In genomic region chr17:35165451-35166155, GRCm38 (mm10) we compare ENCODE assay signal across 8 mouse cellular contexts. TPM values are rescaled to one million over a fixed set of nuclear protein-coding genes. Genes with fewer than 3 reads are reported as not detected.
DNase-seq lines count a peak whose midpoint lies in the region; ATAC-seq and TF ChIP-seq lines count a peak whose summit lies in the region.

No protein-coding gene starts in this region.

- intact Hi-C loops in heart, adult 2 months (cut with DNase I): loop anchor here (2.0 kb wide), 1 partner anchor 71 kb away; no protein-coding TSS in a partner anchor
- intact Hi-C loops in heart, postnatal 10 days (cut with DNase I): loop anchor here (2.0 kb wide), 1 partner anchor 67 kb away; the partner anchor contains the start of gene Atp6v1g2
- intact Hi-C loops in left cerebral cortex, postnatal 36 days (cut with DNase I): loop anchor here (2.0 kb wide), 1 partner anchor 71 kb away; no protein-coding TSS in a partner anchor
- intact Hi-C loops in left cerebral cortex, postnatal 14 days (cut with DNase I): no loop called here

- 19% methylated on average over 12 of the region's 12 CpGs for WGBS in heart, adult 2 months
- 20% methylated on average over 12 of the region's 12 CpGs for WGBS in embryonic facial prominence, embryonic 15.5 days
- WGBS in liver, embryonic 13.5 days (ENCODE audit: insufficient replicate concordance): 28% methylated on average over 12 of the region's 12 CpGs

- TF ChIP-seq CTCF in heart, adult 2 months (IDR thresholded peaks at IDR 0.05): no peak

- peaks cover 18% of the 10 kb centered on the region for H3K36me3 ChIP-seq in heart, adult 2 months (ENCODE audit: control insufficient read depth, insufficient read depth, low read length)
- H3K36me3 ChIP-seq in embryonic facial prominence, embryonic 15.5 days: peaks cover 18% of the 10 kb centered on the region
- H3K36me3 ChIP-seq in liver, embryonic 13.5 days: peaks cover 25% of the 10 kb centered on the region

- ATAC-seq in embryonic facial prominence, embryonic 15.5 days (ENCODE audit: insufficient number of reproducible peaks, low FRiP score, low TSS enrichment, low read depth): no peak
- ATAC-seq in liver, embryonic 13.5 days (ENCODE audit: low read depth): peak; percentile 77

- H3K4me1 ChIP-seq in heart, adult 2 months (ENCODE audit: control insufficient read depth, insufficient read depth, low read length): peaks cover 14% of the 10 kb centered on the region
- H3K4me1 ChIP-seq in embryonic facial prominence, embryonic 15.5 days: peaks cover 35% of the 10 kb centered on the region
- peaks cover 42% of the 10 kb centered on the region for H3K4me1 ChIP-seq in liver, embryonic 13.5 days (replicated peaks)

- peak overlapping the region; percentile 99 for H3K27ac ChIP-seq in heart, adult 2 months
- H3K27ac ChIP-seq in embryonic facial prominence, embryonic 15.5 days (replicated peaks): peak overlapping the region; percentile 100
- H3K27ac ChIP-seq in liver, embryonic 13.5 days: peak overlapping the region; percentile 93

- H3K9me3 ChIP-seq in embryonic facial prominence, embryonic 15.5 days (replicated peaks): no peaks in the 10 kb centered on the region
- H3K9me3 ChIP-seq in liver, embryonic 13.5 days (replicated peaks): no peaks in the 10 kb centered on the region

- 0 out of 2 replicates have a peak overlapping the region, but pooled peaks have one; percentile 16 for H3K9ac ChIP-seq in heart, adult 2 months (ENCODE audit: low read depth, low read length)
- peak overlapping the region; percentile 44 for H3K9ac ChIP-seq in embryonic facial prominence, embryonic 15.5 days
- H3K9ac ChIP-seq in liver, embryonic 13.5 days: peak overlapping the region; percentile 58

- peaks cover 9% of the 10 kb centered on the region; the same call in 1 of the 2 replicates for H3K79me2 ChIP-seq in heart, adult 2 months (replicated peaks; ENCODE audit: control insufficient read depth, insufficient read depth, low read length)

- no peak for DNase-seq in heart, adult 2 months
- no peak for DNase-seq in heart, postnatal 10 days
- DNase-seq in A20 (ENCODE audit: low read depth, low spot score): peak; percentile 35
- DNase-seq in liver, embryonic 13.5 days: no peak
- no peak for DNase-seq in left cerebral cortex, postnatal 36 days (ENCODE audit: low spot score in 2 of 2)
- DNase-seq in ovary, postnatal 10 days (ENCODE audit: low spot score): no peak
- no peak for DNase-seq in left cerebral cortex, postnatal 14 days (ENCODE audit: low spot score in 2 of 2)

- peak overlapping the region; percentile 50 for H3K4me2 ChIP-seq in embryonic facial prominence, embryonic 15.5 days (replicated peaks)
- peak overlapping the region; percentile 90 for H3K4me2 ChIP-seq in liver, embryonic 13.5 days

- TF ChIP-seq POLR2A in heart, adult 2 months (IDR thresholded peaks at IDR 0.05; ENCODE audit: insufficient read depth, low read depth, low read length): no peak

- no peaks in the 10 kb centered on the region for H3K27me3 ChIP-seq in heart, adult 2 months (ENCODE audit: control insufficient read depth, insufficient read depth, low read length)
- no peaks in the 10 kb centered on the region for H3K27me3 ChIP-seq in embryonic facial prominence, embryonic 15.5 days
- H3K27me3 ChIP-seq in liver, embryonic 13.5 days: no peaks in the 10 kb centered on the region

- H3K4me3 ChIP-seq in heart, adult 2 months: peak overlapping the region; percentile 63
- H3K4me3 ChIP-seq in embryonic facial prominence, embryonic 15.5 days (replicated peaks): peak overlapping the region; percentile 100
- peak overlapping the region; percentile 97 for H3K4me3 ChIP-seq in liver, embryonic 13.5 days (replicated peaks)

- TF ChIP-seq EP300 in heart, adult 2 months (IDR thresholded peaks at IDR 0.05; ENCODE audit: insufficient read depth, low read depth, low read length): no peak

RNA-seq across cellular contexts. Expression of gene Prrc2a, which starts 0.9 kb away (rescaled TPM):
- 100 to 1,000 TPM; 132 to 139 TPM for total RNA-seq in heart, adult 2 months (2021)
- polyA plus RNA-seq in heart, adult 2 months (2012; rRNA removed): 183 and 197 TPM in 2 replicates
- 100 to 1,000 TPM; 195 to 211 TPM for total RNA-seq in heart, postnatal 10 days (2021)
- polyA plus RNA-seq in embryonic facial prominence, embryonic 15.5 days (2015; fragmentation: Nextera tagmentation; extraction: Ambion mirVana): 179 and 198 TPM in 2 replicates
- polyA plus RNA-seq in liver, embryonic 13.5 days (2015; fragmentation: Nextera tagmentation; extraction: Ambion mirVana): 45.1 and 51.5 TPM in 2 replicates
- 100 to 1,000 TPM; 261 to 307 TPM for total RNA-seq in left cerebral cortex, postnatal 36 days (2021)
- 100 to 1,000 TPM; 272 to 274 TPM for total RNA-seq in left cerebral cortex, postnatal 14 days (2021)

RNA-seq across cellular contexts. Expression of gene Aif1, which starts 10.3 kb away (rescaled TPM):
- 1 to 10 TPM; 2.9 to 3.9 TPM for total RNA-seq in heart, adult 2 months (2021)
- 1.5 and 2.0 TPM in 2 replicates for polyA plus RNA-seq in heart, adult 2 months (2012; rRNA removed)
- total RNA-seq in heart, postnatal 10 days (2021): 1 to 10 TPM; 2.9 to 4.6 TPM
- 15.5 and 17.5 TPM in 2 replicates for polyA plus RNA-seq in embryonic facial prominence, embryonic 15.5 days (2015; fragmentation: Nextera tagmentation; extraction: Ambion mirVana)
- 17.4 and 18.5 TPM in 2 replicates for polyA plus RNA-seq in liver, embryonic 13.5 days (2015; fragmentation: Nextera tagmentation; extraction: Ambion mirVana)
- 10 to 100 TPM in 1 of 2 experiments, 1 to 10 TPM in 1; 9.1 to 13.0 TPM for total RNA-seq in left cerebral cortex, postnatal 36 days (2021)
- total RNA-seq in left cerebral cortex, postnatal 14 days (2021): 10 to 100 TPM; 10.6 to 12.3 TPM

RNA-seq across cellular contexts. Expression of gene Lst1, which starts 22.6 kb away (rescaled TPM):
- total RNA-seq in heart, adult 2 months (2021): 1 to 10 TPM; 4.1 to 4.5 TPM
- polyA plus RNA-seq in heart, adult 2 months (2012; rRNA removed): 7.2 and 11.3 TPM in 2 replicates
- 1 to 10 TPM; 2.8 to 4.5 TPM for total RNA-seq in heart, postnatal 10 days (2021)
- 27.2 and 27.4 TPM in 2 replicates for polyA plus RNA-seq in embryonic facial prominence, embryonic 15.5 days (2015; fragmentation: Nextera tagmentation; extraction: Ambion mirVana)
- polyA plus RNA-seq in liver, embryonic 13.5 days (2015; fragmentation: Nextera tagmentation; extraction: Ambion mirVana): 21.6 and 29.0 TPM in 2 replicates
- total RNA-seq in left cerebral cortex, postnatal 36 days (2021): 1 to 10 TPM; 8.6 to 9.9 TPM
- total RNA-seq in left cerebral cortex, postnatal 14 days (2021): 1 to 10 TPM; 5.8 to 7.8 TPM

RNA-seq across cellular contexts. Expression of gene Ltb, which starts 28.6 kb away (rescaled TPM):
- 1 to 10 TPM; 1.3 TPM for total RNA-seq in heart, adult 2 months (2021)
- 2.0 and 5.2 TPM in 2 replicates for polyA plus RNA-seq in heart, adult 2 months (2012; rRNA removed)
- 1 to 10 TPM in 1 of 2 experiments, under 1 TPM in 1; 0.94 to 1.2 TPM for total RNA-seq in heart, postnatal 10 days (2021)
- polyA plus RNA-seq in embryonic facial prominence, embryonic 15.5 days (2015; fragmentation: Nextera tagmentation; extraction: Ambion mirVana): 2.3 and 2.9 TPM in 2 replicates
- polyA plus RNA-seq in liver, embryonic 13.5 days (2015; fragmentation: Nextera tagmentation; extraction: Ambion mirVana): 0.53 and 0.80 TPM in 2 replicates
- 1 to 10 TPM; 1.1 to 1.3 TPM for total RNA-seq in left cerebral cortex, postnatal 36 days (2021)
- 1 to 10 TPM in 1 of 2 experiments, under 1 TPM in 1; 0.55 to 1.0 TPM for total RNA-seq in left cerebral cortex, postnatal 14 days (2021)

RNA-seq across cellular contexts. Expression of gene Bag6, which starts 30.6 kb away (rescaled TPM):
- total RNA-seq in heart, adult 2 months (2021): 100 to 1,000 TPM; 216 to 252 TPM
- polyA plus RNA-seq in heart, adult 2 months (2012; rRNA removed): 140 and 150 TPM in 2 replicates
- 100 to 1,000 TPM; 285 to 291 TPM for total RNA-seq in heart, postnatal 10 days (2021)
- 57.8 TPM in 2 replicates for polyA plus RNA-seq in embryonic facial prominence, embryonic 15.5 days (2015; fragmentation: Nextera tagmentation; extraction: Ambion mirVana)
- polyA plus RNA-seq in liver, embryonic 13.5 days (2015; fragmentation: Nextera tagmentation; extraction: Ambion mirVana): 22.4 and 27.4 TPM in 2 replicates
- total RNA-seq in left cerebral cortex, postnatal 36 days (2021): 100 to 1,000 TPM; 302 to 324 TPM
- total RNA-seq in left cerebral cortex, postnatal 14 days (2021): 100 to 1,000 TPM; 285 to 306 TPM
